Mouse (Mus musculus): ENCODE data around the gene Cers6. TPM values are rescaled to one million over a fixed set of nuclear protein-coding genes. Genes with fewer than 3 reads are reported as not detected.

The Cers6 gene
- polyA plus RNA-seq, 1 experiment from 2014 or later: 55.0 TPM

DNA sequence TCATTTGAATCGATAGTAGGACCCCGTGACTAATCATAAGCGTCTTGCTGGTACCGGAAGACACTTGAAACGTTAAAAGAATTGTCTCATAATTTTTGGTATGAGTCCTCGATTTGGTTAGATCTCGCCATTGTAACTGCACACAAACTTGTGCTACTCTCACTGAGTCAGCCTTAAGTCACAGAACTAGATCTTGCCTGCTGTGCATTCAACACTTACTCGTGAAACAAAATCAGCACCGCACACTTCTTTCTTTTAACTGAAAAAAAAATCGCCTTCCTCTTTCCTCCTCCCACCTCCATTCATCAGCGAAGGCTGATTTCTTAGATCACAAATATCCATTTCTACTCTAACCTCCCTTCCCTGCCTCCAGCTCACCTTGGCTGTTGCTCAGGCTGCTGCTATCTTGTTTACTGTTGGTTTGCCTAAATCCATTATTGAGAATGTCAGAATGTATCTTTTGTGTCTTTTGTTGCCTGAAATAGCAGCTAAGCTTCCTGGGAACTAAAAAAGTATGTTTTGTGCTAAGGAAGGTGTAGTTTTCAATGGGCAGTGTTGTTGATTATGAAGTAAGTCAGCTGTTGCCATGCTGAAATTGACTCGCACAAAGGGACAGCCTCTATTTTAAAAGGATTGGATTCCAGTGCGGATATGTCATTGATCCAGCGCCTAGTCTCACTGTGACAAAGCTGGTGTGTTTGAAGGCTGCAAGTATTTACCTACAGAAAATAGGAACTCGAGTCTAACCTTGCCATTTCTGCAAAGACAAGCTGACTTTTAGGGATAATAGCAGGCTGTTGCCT is 1.4 kb downstream of the Cers6 start:
- peak overlapping the region; percentile 87 for H3K4me3 ChIP-seq
- peaks cover 28% of the 10 kb centered on the region for H3K4me1 ChIP-seq
- no peaks in the 10 kb centered on the region for H3K9me3 ChIP-seq
- WGBS: 1% methylated on average over 15 of the region's 15 CpGs
- peak overlapping the region; percentile 64 for H3K4me2 ChIP-seq (replicated peaks)
- no peaks in the 10 kb centered on the region for H3K36me3 ChIP-seq
- ATAC-seq (replicated peaks): no peak
- H3K27me3 ChIP-seq: no peaks in the 10 kb centered on the region
- peak overlapping the region; percentile 92 for H3K9ac ChIP-seq (replicated peaks)
- H3K27ac ChIP-seq (replicated peaks): peak overlapping the region; percentile 84; the same call in 1 of the 2 replicates

DNA sequence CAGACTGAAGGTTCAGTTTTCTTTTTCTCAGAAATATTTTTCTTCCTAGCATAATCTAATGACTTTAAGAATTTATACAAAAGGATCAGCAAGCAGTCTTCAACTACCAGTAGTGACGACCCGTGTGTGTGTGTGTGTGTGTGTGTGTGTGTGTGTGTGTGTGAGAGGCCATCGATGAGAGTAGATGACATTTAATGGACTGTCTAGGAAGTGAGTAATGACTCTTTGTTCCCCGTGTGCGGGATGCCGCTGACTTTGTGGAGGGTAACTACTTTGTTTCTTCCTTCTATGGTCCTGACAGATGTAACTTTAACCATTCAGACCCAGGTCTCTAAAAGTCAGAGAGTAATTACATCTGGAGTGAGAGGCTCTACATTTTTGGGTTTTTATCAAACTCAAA is 2.3 kb downstream of the Cers6 start:
- Histone ChIP-seq H3K9ac (replicated peaks) (peak overlapping the region; percentile 92), H3K9me3 (no peaks in the 10 kb centered on the region), H3K27ac (replicated peaks) (0 out of 2 replicates have a peak overlapping the region, but pooled peaks have one; percentile 84), H3K27me3 (no peaks in the 10 kb centered on the region), H3K36me3 (no peaks in the 10 kb centered on the region), H3K4me1 (peaks cover 28% of the 10 kb centered on the region), H3K4me3 (peak overlapping the region; percentile 87), H3K4me2 (replicated peaks) (peak overlapping the region; percentile 64)
- WGBS: 63% methylated on average over 6 of the region's 6 CpGs
- no peak for ATAC-seq (replicated peaks)

DNA sequence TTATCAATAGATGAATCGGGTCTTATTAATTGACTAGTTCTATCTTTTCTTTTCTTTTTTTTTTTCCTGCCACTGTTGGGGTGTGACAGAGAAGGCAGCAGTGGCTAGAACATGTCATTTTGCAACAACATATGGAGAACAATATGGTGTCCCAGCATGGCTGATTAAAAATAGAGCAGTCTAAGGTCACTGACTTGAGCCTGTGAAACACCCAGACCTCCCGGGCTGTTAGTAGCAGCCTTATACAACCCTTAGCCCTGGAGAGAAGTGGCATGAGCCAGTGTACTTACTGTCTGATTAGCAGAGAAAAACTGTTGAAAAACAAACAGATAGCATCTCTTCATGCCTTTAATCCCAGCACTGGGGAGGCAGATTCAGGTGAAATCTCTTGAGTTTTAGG is 3.1 kb downstream of the Cers6 start:
- 72% methylated on average over 2 of the region's 2 CpGs for WGBS
- Histone ChIP-seq H3K27me3 (no peaks in the 10 kb centered on the region), H3K27ac (replicated peaks) (no peak overlapping the region), H3K9me3 (no peaks in the 10 kb centered on the region), H3K4me3 (no peak overlapping the region), H3K9ac (replicated peaks) (no peak overlapping the region), H3K4me2 (replicated peaks) (peak overlapping the region; percentile 64; the same call in 1 of the 2 replicates), H3K36me3 (no peaks in the 10 kb centered on the region), H3K4me1 (peaks cover 28% of the 10 kb centered on the region)
- no peak for ATAC-seq (replicated peaks)

DNA sequence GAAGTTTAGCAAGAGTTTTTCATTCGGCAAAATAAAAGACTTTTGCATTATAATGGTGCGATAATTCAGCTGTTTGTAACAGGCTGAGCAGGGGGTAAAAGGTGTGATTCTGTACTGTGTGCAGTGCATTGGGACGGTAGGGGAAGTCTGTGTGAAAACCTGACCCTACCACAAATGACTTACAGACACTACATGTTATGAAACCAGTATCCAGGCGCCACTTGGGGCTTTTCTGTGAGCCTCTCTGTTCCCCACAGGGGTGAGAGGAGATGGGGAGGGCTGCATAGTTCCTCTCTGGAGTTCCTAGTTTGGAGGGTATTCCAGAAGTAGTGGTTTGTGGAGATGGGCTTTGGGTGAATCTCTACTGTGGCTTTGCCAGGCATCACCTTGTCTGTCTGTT is 5.9 kb downstream of the Cers6 start:
- no peak overlapping the region for H3K4me3 ChIP-seq
- no peak overlapping the region for H3K4me2 ChIP-seq (replicated peaks)
- H3K9me3 ChIP-seq: no peaks in the 10 kb centered on the region
- WGBS: 68% methylated on average over 4 of the region's 4 CpGs
- no peak overlapping the region for H3K9ac ChIP-seq (replicated peaks)
- no peaks in the 10 kb centered on the region for H3K36me3 ChIP-seq
- peaks cover 28% of the 10 kb centered on the region for H3K4me1 ChIP-seq
- no peaks in the 10 kb centered on the region for H3K27me3 ChIP-seq
- ATAC-seq (replicated peaks): no peak
- no peak overlapping the region for H3K27ac ChIP-seq (replicated peaks)

DNA sequence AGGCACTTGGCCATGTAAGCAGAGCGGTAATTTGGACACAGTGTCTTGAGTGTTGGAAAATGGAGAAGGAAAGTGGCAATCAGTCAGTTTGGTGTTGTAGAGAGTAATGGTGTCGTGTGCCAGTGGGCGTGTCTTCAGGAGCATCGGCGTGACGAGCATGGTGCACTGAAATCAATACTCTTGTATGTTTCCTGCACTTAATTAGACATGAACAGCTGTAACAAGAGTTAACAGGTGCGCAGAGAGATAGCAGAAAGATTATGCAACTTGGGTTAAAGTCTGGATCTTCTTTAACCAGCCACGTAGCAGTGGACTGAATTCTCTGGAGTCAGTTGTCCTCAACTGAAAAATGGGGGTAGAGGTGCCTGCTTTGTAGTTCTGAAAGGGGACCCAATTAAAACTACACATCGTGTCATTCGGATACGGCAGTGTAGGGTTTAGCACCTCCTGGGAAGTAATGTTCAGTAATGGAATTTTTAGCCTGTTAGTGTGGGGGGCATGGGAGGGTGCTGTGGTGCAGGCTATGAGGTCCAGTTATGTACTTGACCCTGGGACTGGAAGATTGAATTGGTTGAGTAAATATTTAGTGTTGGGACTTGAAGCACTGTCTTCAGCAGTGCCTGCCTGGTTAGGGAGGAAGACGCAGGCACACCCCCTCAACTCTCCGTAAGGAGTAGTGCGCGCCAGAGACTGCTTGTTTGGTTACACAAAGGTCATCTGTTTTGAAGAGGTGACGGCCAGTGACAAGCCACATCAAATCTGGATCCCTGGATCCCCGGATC is 9.9 kb downstream of the Cers6 start:
- Histone ChIP-seq H3K4me3 (no peak overlapping the region), H3K4me1 (peaks cover 8% of the 10 kb centered on the region; the same call in 1 of the 2 replicates), H3K4me2 (replicated peaks) (no peak overlapping the region), H3K27me3 (no peaks in the 10 kb centered on the region), H3K9me3 (no peaks in the 10 kb centered on the region), H3K9ac (replicated peaks) (no peak overlapping the region), H3K27ac (replicated peaks) (no peak overlapping the region), H3K36me3 (no peaks in the 10 kb centered on the region)
- no peak for ATAC-seq (replicated peaks)
- WGBS: 80% methylated on average over 17 of the region's 17 CpGs

DNA sequence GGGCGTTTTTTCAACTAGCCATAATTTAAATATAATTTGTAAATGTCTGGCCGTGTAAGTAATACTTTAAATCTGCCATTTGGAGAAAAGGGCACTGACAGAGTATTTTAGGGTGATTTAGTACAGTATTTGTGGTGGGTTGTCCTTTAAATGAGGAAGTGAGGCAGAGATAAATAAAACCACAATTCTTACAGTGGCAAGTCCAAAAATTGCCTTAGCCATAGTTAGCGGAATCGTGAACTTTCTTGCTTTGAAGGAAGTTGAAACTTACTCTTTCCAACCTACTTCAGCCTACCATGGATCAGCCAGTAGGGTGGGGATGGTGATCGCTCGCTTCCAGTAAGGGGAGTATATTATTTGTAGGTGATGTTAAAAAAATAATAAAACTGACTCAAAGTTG is 11.8 kb downstream of the Cers6 start:
- no peak overlapping the region for H3K4me3 ChIP-seq
- 95% methylated on average over 6 of the region's 6 CpGs for WGBS

DNA sequence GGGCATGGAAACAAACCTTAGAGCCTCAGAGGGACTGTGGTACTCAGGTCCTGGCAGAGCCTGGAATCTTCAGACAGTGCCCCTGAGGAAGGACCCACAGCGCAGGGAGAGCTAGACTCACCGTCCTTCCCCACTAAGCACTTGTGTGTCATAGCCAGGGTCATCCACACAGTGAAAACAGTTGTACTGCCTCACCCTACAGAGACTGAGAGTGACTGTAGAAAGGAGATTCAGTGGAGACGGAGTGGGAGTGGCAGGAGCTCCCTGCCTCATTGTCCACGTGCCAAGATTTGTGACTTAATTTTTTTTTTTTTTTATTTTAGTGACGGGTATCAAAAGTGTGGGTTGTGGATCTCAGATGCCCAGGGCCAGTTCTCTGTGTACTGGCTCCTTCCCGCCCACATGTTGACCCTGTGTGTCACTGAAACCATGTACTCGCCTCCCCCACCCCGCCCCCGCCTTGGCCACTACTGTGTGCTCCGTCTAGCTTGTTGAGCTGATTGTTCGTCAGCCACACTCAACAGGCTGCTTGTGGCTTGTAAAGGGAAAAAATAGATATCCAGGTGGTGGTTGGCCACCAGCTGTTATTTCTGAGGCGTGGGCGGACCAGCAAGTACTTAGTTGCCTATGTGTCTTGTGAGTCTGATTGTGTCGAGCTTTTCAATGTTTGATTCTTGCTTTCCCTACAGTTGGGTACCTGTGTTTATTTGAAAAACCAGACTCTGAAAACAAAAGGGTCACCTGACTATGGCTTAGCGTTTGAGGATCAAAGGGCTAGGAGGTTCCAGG is 12.6 kb downstream of the Cers6 start:
- H3K36me3 ChIP-seq: no peaks in the 10 kb centered on the region
- no peak overlapping the region for H3K4me2 ChIP-seq (replicated peaks)
- H3K27me3 ChIP-seq: no peaks in the 10 kb centered on the region
- 62% methylated on average over 15 of the region's 15 CpGs for WGBS
- H3K4me3 ChIP-seq: no peak overlapping the region
- H3K27ac ChIP-seq (replicated peaks): no peak overlapping the region
- no peaks in the 10 kb centered on the region for H3K9me3 ChIP-seq
- 0 out of 2 replicates have a peak, but pooled peaks have one; percentile 46 for ATAC-seq (replicated peaks)
- H3K9ac ChIP-seq (replicated peaks): no peak overlapping the region
- H3K4me1 ChIP-seq: peaks cover 3% of the 10 kb centered on the region; the same call in 1 of the 2 replicates

More for the DNA sequence above, 11.8 kb downstream of the Cers6 start:
- Histone ChIP-seq H3K4me1 (peaks cover 3% of the 10 kb centered on the region; the same call in 1 of the 2 replicates), H3K9me3 (no peaks in the 10 kb centered on the region), H3K27me3 (no peaks in the 10 kb centered on the region), H3K36me3 (no peaks in the 10 kb centered on the region), H3K27ac (replicated peaks) (no peak overlapping the region), H3K4me2 (replicated peaks) (no peak overlapping the region), H3K9ac (replicated peaks) (no peak overlapping the region)
- no peak for ATAC-seq (replicated peaks)

DNA sequence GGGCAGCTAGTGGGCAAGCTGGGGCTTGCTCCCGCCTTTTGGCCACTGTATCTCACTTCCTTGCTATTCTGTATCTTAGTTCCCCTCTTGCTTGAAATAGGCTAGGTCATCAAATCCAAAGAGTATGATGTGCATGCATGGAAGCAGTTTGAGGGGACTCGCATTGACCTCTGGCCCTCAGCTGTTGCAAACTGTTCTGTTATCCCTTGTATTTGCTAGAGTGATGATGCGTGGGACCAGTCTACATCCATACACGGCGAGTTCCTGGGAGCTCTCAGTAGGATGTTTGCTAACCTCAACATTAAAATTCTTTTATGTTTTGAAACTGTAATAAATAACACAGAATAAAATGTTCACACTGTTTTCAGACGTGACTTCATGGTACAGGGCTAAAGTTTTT is 13.3 kb downstream of the Cers6 start:
- H3K9me3 ChIP-seq: no peaks in the 10 kb centered on the region
- no peak overlapping the region for H3K4me3 ChIP-seq
- H3K4me1 ChIP-seq: peaks cover 2% of the 10 kb centered on the region; the same call in 1 of the 2 replicates
- H3K36me3 ChIP-seq: no peaks in the 10 kb centered on the region
- H3K9ac ChIP-seq (replicated peaks): no peak overlapping the region
- H3K27ac ChIP-seq (replicated peaks): no peak overlapping the region
- WGBS: 92% methylated on average over 6 of the region's 6 CpGs
- no peak overlapping the region for H3K4me2 ChIP-seq (replicated peaks)
- H3K27me3 ChIP-seq: no peaks in the 10 kb centered on the region
- no peak for ATAC-seq (replicated peaks)

DNA sequence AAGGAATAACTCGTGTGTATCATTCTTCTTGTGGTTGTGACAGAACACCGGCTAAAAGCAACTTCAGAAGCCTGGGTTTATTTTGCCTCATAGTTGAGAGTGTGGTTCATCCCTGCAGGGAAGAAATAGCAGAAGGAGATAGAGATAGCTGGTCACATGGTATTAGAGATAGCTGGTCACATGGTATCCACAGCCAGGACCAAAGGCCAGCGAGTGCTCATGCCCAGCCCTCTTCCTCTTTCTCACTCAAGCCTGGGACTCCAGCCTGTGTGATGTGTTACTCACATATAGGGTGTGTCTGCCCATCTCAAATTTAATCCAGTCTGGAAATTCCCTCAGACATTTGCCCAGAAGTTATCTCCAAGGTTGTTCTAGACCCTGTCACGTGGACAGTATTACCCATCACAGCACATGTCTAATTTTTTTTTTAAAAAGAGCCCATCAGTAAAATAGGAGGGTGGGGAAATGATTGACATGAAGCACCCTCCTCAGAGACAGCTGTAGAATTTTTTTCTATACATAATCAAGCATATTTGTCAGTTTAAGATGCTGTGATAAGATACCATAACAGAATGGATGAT is 17.9 kb downstream of the Cers6 start:
- H3K4me3 ChIP-seq: no peak overlapping the region
- H3K27ac ChIP-seq (replicated peaks): no peak overlapping the region
- ATAC-seq (replicated peaks): no peak
- no peaks in the 10 kb centered on the region for H3K27me3 ChIP-seq
- no peak overlapping the region for H3K4me2 ChIP-seq (replicated peaks)
- H3K9ac ChIP-seq (replicated peaks): no peak overlapping the region
- H3K9me3 ChIP-seq: no peaks in the 10 kb centered on the region
- no peaks in the 10 kb centered on the region for H3K36me3 ChIP-seq
- WGBS: 94% methylated on average over 4 of the region's 4 CpGs
- H3K4me1 ChIP-seq: no peaks in the 10 kb centered on the region

DNA sequence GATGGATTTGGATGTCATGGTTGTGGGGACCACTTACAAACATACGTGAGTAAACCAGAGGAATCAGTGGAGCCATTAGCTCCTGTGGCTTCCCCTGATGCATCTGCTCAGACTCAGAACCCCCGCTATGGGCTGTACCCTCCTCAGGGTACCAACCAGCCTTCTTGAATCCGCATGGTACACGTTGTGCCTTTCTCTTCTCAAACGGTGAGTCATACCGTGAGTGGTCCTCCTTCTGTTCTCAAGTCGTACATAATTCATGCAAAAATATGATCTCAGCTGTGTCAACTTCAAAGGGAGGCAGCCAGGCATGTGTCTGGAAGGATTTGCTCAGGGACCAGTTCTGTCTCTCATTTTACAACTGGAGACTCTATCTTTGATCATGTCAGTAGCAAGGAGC is 23.3 kb downstream of the Cers6 start:
- Histone ChIP-seq H3K4me2 (replicated peaks) (no peak overlapping the region), H3K9me3 (no peaks in the 10 kb centered on the region), H3K4me1 (0 out of 2 replicates have a peak, but pooled peaks cover 4% of the 10 kb centered on the region), H3K4me3 (no peak overlapping the region), H3K9ac (replicated peaks) (no peak overlapping the region), H3K27ac (replicated peaks) (no peak overlapping the region), H3K27me3 (no peaks in the 10 kb centered on the region), H3K36me3 (no peaks in the 10 kb centered on the region)
- WGBS: 81% methylated on average over 7 of the region's 7 CpGs
- ATAC-seq (replicated peaks): no peak

DNA sequence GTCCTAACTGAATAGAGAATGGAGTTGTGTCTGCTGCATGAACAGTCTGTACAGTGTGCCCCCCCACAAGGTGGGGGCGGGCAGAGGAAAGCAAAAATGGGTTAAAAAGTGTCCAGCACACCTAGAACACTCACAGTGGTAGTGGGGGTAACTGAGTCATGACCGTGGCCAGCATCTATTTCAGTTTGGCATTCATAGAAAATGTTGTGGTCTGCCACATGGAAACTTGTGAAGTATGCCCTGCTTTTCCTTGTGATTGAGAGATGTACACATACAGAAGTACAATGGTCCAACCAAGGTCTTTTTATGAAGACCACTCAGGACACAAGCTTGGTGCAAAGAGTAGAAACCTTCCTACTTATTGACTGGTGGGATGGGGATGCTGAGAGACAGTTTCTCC is 24.0 kb downstream of the Cers6 start:
- no peaks in the 10 kb centered on the region for H3K36me3 ChIP-seq
- no peak for ATAC-seq (replicated peaks)
- H3K4me2 ChIP-seq (replicated peaks): no peak overlapping the region
- WGBS: 95% methylated on average over 2 of the region's 2 CpGs
- H3K27me3 ChIP-seq: no peaks in the 10 kb centered on the region
- H3K4me3 ChIP-seq: no peak overlapping the region
- no peak overlapping the region for H3K9ac ChIP-seq (replicated peaks)
- no peaks in the 10 kb centered on the region for H3K9me3 ChIP-seq
- H3K27ac ChIP-seq (replicated peaks): no peak overlapping the region
- H3K4me1 ChIP-seq: 0 out of 2 replicates have a peak, but pooled peaks cover 4% of the 10 kb centered on the region

All from forebrain, embryonic 15.5 days (tissue).